Mouse (Mus musculus) small intestine, adult 2 months (tissue): Measurements from ENCODE around the gene Flot1.

Experiments used
- CTCF ChIP-seq: fragments of 200-500 bp; IDR thresholded peaks from 2 replicates; pipeline ENCODE4 v1.5.1; 2012; ENCODE audit warnings: low read depth, mild to moderate bottlenecking, control low read depth, inconsistent platforms, low read length, moderate library complexity, mixed read lengths; ENCODE audit not compliant: insufficient replicate concordance, insufficient read length; ENCODE audit errors: extremely low read depth
- POLR2A ChIP-seq: fragments of 200-500 bp; IDR thresholded peaks from 2 replicates; pipeline ENCODE4 v1.6.1; 2012; ENCODE audit warnings: low read depth, mild to moderate bottlenecking, control low read depth, inconsistent platforms, low read length, moderate library complexity

DNA sequence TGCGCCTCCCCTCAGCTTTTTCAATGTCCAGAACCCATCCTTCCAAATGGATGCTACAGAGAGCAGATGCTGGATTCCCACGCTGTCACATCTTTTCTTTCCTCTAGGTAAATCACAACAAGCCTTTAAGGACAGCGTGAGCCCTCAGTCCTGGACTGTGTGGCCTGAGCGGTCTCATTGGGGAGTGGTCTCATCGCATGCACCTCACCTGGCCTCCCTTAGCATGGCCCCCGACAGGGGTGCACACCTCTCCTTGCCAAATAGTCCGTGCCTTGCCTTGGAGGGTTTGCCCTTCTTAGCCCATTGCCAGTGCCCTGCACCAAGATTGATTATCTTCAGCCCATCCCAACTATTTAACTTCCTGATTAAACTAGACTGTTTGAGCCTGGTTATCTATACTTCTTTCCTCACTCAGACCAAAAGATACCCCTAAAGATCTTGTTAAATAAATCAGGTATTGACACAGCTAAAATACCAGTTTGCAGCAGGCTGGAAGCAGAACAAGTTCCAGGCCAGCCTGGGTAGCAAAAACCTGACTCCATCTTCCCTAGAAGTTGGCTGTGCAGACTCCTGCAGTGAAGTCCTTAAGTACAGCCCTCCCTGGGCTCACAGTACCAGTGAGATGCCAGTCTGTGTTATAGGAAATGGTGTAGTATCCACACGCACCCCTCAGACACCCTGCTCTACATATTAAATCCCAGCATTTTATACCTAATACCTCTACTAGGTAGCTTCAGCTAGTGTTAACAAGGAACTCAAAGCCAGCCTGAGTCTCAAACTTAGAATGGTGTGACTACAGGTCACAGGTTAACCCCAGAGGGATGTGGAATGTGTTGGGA, 9.6 kb downstream of the Flot1 start:
- no peak for TF ChIP-seq POLR2A
- no peak for TF ChIP-seq CTCF
